31 mouse cellular contexts compared by ENCODE assay signal in the genomic region with DNA sequence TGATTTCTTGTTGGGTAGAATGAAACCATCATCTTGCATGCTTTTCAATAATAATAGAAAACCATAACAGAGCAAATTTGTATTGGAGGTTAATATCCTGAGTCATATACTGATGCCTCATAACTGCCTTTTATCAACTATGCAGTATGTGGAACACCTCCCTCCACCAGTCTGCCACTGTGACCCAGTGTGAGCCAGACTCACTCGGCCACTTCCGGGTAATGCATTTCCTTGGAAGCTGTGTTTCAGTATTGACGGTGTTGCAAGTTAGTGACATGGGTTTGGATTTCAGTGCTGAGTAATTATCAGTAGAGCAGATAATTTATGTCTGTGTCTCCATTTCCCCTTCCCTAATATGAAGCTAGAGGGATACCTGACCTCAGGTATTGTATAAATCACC. TPM values are rescaled to one million over a fixed set of nuclear protein-coding genes. Genes with fewer than 3 reads are reported as not detected.
DNase-seq lines count a peak whose midpoint lies in the region; ATAC-seq and TF ChIP-seq lines count a peak whose summit lies in the region.
"Had no signal": no experiment of that assay in that cellular context is flagged by ENCODE, and none has a peak within 500 bp of the region (broad histone marks: within the 10 kb centered on the region; RNA-seq: fewer than 3 reads in every experiment).

No protein-coding gene starts in this region.

- H3K9me3 ChIP-seq in intestine, postnatal 0 days (ENCODE audit: control insufficient read depth): no peaks in the 10 kb centered on the region; the same call in 1 of the 2 replicates
- no peaks in the 10 kb centered on the region for H3K9me3 ChIP-seq in intestine, embryonic 15.5 days
- H3K9me3 ChIP-seq: hindbrain, embryonic 10.5 days; hindbrain, embryonic 15.5 days; neural tube, embryonic 12.5 days had no signal

- no peak for TF ChIP-seq CTCF in intestine, postnatal 0 days (IDR thresholded peaks at IDR 0.05; ENCODE audit: low read depth)

- H3K9ac ChIP-seq in intestine, postnatal 0 days (ENCODE audit: low read depth, low read length): no peak overlapping the region
- H3K9ac ChIP-seq in intestine, embryonic 15.5 days: no peak overlapping the region
- H3K9ac ChIP-seq: hindbrain, embryonic 15.5 days; lung, embryonic 14.5 days; neural tube, embryonic 12.5 days had no signal

- no peak overlapping the region for H3K4me3 ChIP-seq in intestine, postnatal 0 days (ENCODE audit: low read depth, low read length)
- no peak overlapping the region for H3K4me3 ChIP-seq in intestine, embryonic 15.5 days (replicated peaks)
- H3K4me3 ChIP-seq: erythroblast, embryonic 14.5 days; hindbrain, embryonic 10.5 days; hindbrain, embryonic 15.5 days; myocyte; neural tube, embryonic 12.5 days had no signal

- H3K36me3 ChIP-seq in intestine, postnatal 0 days (ENCODE audit: control insufficient read depth, insufficient read depth): no peaks in the 10 kb centered on the region
- no peaks in the 10 kb centered on the region for H3K36me3 ChIP-seq in intestine, embryonic 15.5 days
- H3K36me3 ChIP-seq: hindbrain, embryonic 10.5 days; hindbrain, embryonic 15.5 days; neural tube, embryonic 12.5 days had no signal

- 0 out of 2 replicates have a peak overlapping the region, but pooled peaks have one; percentile 9 for H3K27ac ChIP-seq in intestine, postnatal 0 days (ENCODE audit: low read depth, low read length)
- H3K27ac ChIP-seq in intestine, embryonic 15.5 days: no peak overlapping the region
- H3K27ac ChIP-seq: hindbrain, embryonic 10.5 days; hindbrain, embryonic 15.5 days; neural tube, embryonic 12.5 days had no signal

- peak; percentile 32 for DNase-seq in adrenal gland, postnatal 14 days
- no peak for DNase-seq in adrenal gland, postnatal 4 days (ENCODE audit: low spot score in 2 of 2)
- peak; percentile 41 for DNase-seq in lung, postnatal 36 days
- DNase-seq in lung, adult 18-20 months: no peak
- DNase-seq in frontal cortex, postnatal 10 days (ENCODE audit: low spot score in 2 of 2): no peak
- DNase-seq: cerebellum, adult 2 months; cerebellum, postnatal 14 days; gastrocnemius, postnatal 25 days; heart, postnatal 14 days; kidney, adult 2 months; kidney, postnatal 10 days; layer of hippocampus, postnatal 36 days; left cerebral cortex, postnatal 4 days; lung, embryonic 14.5 days; right cerebral cortex, adult 18-20 months; spleen, adult 18-20 months; thymus, adult 18-20 months; thymus, postnatal 36 days had no signal

- no peaks in the 10 kb centered on the region for H3K27me3 ChIP-seq in intestine, postnatal 0 days (replicated peaks; ENCODE audit: control insufficient read depth, insufficient read depth, low read length)
- no peaks in the 10 kb centered on the region for H3K27me3 ChIP-seq in intestine, embryonic 15.5 days (replicated peaks)
- H3K27me3 ChIP-seq: hindbrain, embryonic 15.5 days; neural tube, embryonic 12.5 days; Patski had no signal

- H3K4me2 ChIP-seq in intestine, postnatal 0 days (replicated peaks; ENCODE audit: low read depth): no peak overlapping the region
- no peak overlapping the region for H3K4me2 ChIP-seq in intestine, embryonic 15.5 days (replicated peaks)
- H3K4me2 ChIP-seq: hindbrain, embryonic 15.5 days; lung, embryonic 14.5 days; midbrain, embryonic 11.5 days; neural tube, embryonic 12.5 days had no signal

- peaks cover 3% of the 10 kb centered on the region; the same call in 1 of the 2 replicates for H3K4me1 ChIP-seq in intestine, postnatal 0 days (replicated peaks; ENCODE audit: control insufficient read depth, insufficient read depth, low read length)
- peaks cover 8% of the 10 kb centered on the region for H3K4me1 ChIP-seq in intestine, embryonic 15.5 days (replicated peaks)

- 51% methylated on average over 3 of the region's 3 CpGs for WGBS in intestine, postnatal 0 days
- 78% methylated on average over 3 of the region's 3 CpGs for WGBS in intestine, embryonic 15.5 days

- ATAC-seq in intestine, postnatal 0 days: peak; percentile 57
- no peak for ATAC-seq in intestine, embryonic 15.5 days
- ATAC-seq: forebrain, embryonic 16.5 days; inflammation-experienced regulatory T-cells, adult 6 months; Patski had no signal

RNA-seq across cellular contexts. Expression of gene Fmo1, which starts 2.8 kb away (rescaled TPM):
- total RNA-seq in adrenal gland, postnatal 14 days (2021): 264 and 295 TPM in 2 replicates
- total RNA-seq in adrenal gland, postnatal 4 days (2021): 100 to 1,000 TPM; 106 to 126 TPM
- polyA plus RNA-seq in intestine, postnatal 0 days (2015; fragmentation: Nextera tagmentation; extraction: Ambion mirVana): 7.3 and 8.2 TPM in 2 replicates
- 16.9 and 20.4 TPM in 2 replicates for polyA plus RNA-seq in intestine, embryonic 15.5 days (2015; fragmentation: Nextera tagmentation; extraction: Ambion mirVana)
- total RNA-seq: megakaryocyte, adult 5-6 weeks had no signal
- polyA plus RNA-seq: erythroblast, embryonic 14.5 days had no signal

RNA-seq across cellular contexts. Expression of gene Fmo2, which starts 34.9 kb away (rescaled TPM):
- 36.1 and 53.8 TPM in 2 replicates for total RNA-seq in adrenal gland, postnatal 14 days (2021)
- 10 to 100 TPM; 26.0 to 37.4 TPM for total RNA-seq in adrenal gland, postnatal 4 days (2021)
- 3.8 and 4.4 TPM in 2 replicates for polyA plus RNA-seq in intestine, postnatal 0 days (2015; fragmentation: Nextera tagmentation; extraction: Ambion mirVana)
- polyA plus RNA-seq in intestine, embryonic 15.5 days (2015; fragmentation: Nextera tagmentation; extraction: Ambion mirVana): 2.5 and 2.9 TPM in 2 replicates
- total RNA-seq: megakaryocyte, adult 5-6 weeks; MEL had no signal
- polyA plus RNA-seq: erythroblast, embryonic 14.5 days; forebrain, embryonic 16.5 days; hindbrain, embryonic 10.5 days; inflammation-experienced regulatory T-cells, adult 6 months; midbrain, embryonic 11.5 days; myocyte had no signal

RNA-seq across cellular contexts. Expression of gene Fmo4, which starts 49.8 kb away (rescaled TPM):
- 0.86 and 3.1 TPM in 2 replicates for total RNA-seq in adrenal gland, postnatal 14 days (2021)
- 1 to 10 TPM; 1.5 to 2.0 TPM for total RNA-seq in adrenal gland, postnatal 4 days (2021)
- polyA plus RNA-seq in intestine, postnatal 0 days (2015; fragmentation: Nextera tagmentation; extraction: Ambion mirVana): 12.2 and 13.7 TPM in 2 replicates
- 6.8 and 7.4 TPM in 2 replicates for polyA plus RNA-seq in intestine, embryonic 15.5 days (2015; fragmentation: Nextera tagmentation; extraction: Ambion mirVana)
- total RNA-seq: layer of hippocampus, postnatal 36 days; left cerebral cortex, postnatal 4 days; megakaryocyte, adult 5-6 weeks; MEL had no signal
- polyA plus RNA-seq: erythroblast, embryonic 14.5 days; inflammation-experienced regulatory T-cells, adult 6 months; myocyte had no signal

Comparison
In these comparisons a context has a peak if more than half of its experiments do, and no peak if none do; other contexts are left out.
1. DNase-seq: peak in adrenal gland, postnatal 14 days (single experiment) and lung, postnatal 36 days (single experiment); none in adrenal gland, postnatal 4 days (0 of 2), lung, adult 18-20 months (0 of 2) and frontal cortex, postnatal 10 days (0 of 2).